Mouse (Mus musculus): ENCODE results near the gene Gm20388. TPM values are rescaled to one million over a fixed set of nuclear protein-coding genes. Genes with fewer than 3 reads are reported as not detected.
A peak's percentile ranks its signal among the peaks of the same experiment; 100 is the strongest.

Gene Gm20388
- polyA plus RNA-seq, 1 experiment from 2014 or later: not detected

GRCm38 (mm10) chr8:122223976-122224649 lies 2313.5 kb downstream of the Gm20388 start:
- no peaks in the 10 kb centered on the region for H3K36me3 ChIP-seq (ENCODE audit: control insufficient read depth, insufficient read depth, low read length)
- WGBS: 87% methylated on average over 10 of the region's 10 CpGs
- peaks cover 6% of the 10 kb centered on the region for H3K27me3 ChIP-seq (ENCODE audit: control insufficient read depth, insufficient read depth, low read length)
- DNase-seq (ENCODE audit: low spot score) (no peak), ATAC-seq (ENCODE audit: insufficient number of reproducible peaks, low FRiP score, low TSS enrichment, low read depth) (no peak)
- H3K4me3 ChIP-seq (ENCODE audit: low read depth, low read length): no peak overlapping the region
- H3K27ac ChIP-seq (replicated peaks; ENCODE audit: low read depth, low read length): peak overlapping the region; percentile 22; the same call in 1 of the 2 replicates
- no peaks in the 10 kb centered on the region for H3K4me1 ChIP-seq (ENCODE audit: control insufficient read depth, insufficient read depth, low read length)
- no peaks in the 10 kb centered on the region for H3K9me3 ChIP-seq (ENCODE audit: control insufficient read depth, low read length)
- H3K4me2 ChIP-seq (ENCODE audit: low read depth, severe bottlenecking): no peak overlapping the region
- H3K9ac ChIP-seq (ENCODE audit: low read length): peak overlapping the region; percentile 30

DNA sequence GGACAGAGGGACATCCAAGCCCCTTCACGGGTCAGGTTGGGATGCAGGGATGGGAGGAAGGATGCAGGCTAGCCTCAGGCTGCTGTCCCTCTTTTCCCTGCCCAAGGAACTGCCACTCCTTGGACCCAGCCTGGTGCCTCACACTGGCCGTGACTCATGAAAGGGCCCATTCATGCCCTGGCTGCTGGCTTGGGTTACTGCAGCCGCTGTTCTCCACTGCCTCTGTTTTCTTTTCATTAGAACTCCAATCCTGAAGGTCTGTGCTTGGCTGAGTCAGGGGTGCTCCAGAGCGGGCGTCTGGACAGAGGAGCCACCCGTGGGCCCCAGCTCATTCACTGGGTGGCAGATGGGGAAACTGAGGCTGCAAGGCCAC lies 2314.0 kb downstream of the Gm20388 start:
- H3K4me1 ChIP-seq (ENCODE audit: control insufficient read depth, insufficient read depth, low read length): 0 out of 2 replicates have a peak, but pooled peaks cover 2% of the 10 kb centered on the region
- no peak overlapping the region; the same call in 1 of the 2 replicates for H3K9ac ChIP-seq (ENCODE audit: low read length)
- H3K4me3 ChIP-seq (ENCODE audit: low read depth, low read length): no peak overlapping the region
- WGBS: 73% methylated on average over 6 of the region's 6 CpGs
- H3K36me3 ChIP-seq (ENCODE audit: control insufficient read depth, insufficient read depth, low read length): no peaks in the 10 kb centered on the region
- peak overlapping the region; percentile 33; the same call in 1 of the 2 replicates for H3K27ac ChIP-seq (replicated peaks; ENCODE audit: low read depth, low read length)
- peaks cover 11% of the 10 kb centered on the region for H3K27me3 ChIP-seq (ENCODE audit: control insufficient read depth, insufficient read depth, low read length)
- DNase-seq (ENCODE audit: low spot score) (no peak), ATAC-seq (ENCODE audit: insufficient number of reproducible peaks, low FRiP score, low TSS enrichment, low read depth) (no peak)
- H3K4me2 ChIP-seq (ENCODE audit: low read depth, severe bottlenecking): no peak overlapping the region
- no peaks in the 10 kb centered on the region for H3K9me3 ChIP-seq (ENCODE audit: control insufficient read depth, low read length)

DNA sequence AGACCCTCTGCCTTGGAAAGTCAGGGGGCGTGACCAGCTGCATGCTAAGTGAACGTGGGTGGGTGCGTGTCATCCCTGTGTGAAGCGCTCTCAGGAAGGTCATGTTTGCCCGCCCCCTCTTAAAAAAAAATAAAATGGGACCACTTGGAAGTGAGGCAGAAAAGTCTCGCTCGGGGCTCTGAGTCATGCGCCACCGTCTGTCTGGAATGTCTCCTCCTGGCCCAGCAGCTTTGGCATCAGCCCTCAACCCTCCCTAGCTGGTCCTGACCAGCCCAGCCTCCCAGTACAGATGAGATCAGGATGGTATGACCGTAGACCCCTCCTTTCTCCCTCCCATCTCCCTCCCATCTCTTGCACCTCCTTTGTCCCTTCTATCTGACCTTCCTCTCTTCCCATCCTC lies 2314.8 kb downstream of the Gm20388 start:
- Histone ChIP-seq H3K36me3 (ENCODE audit: control insufficient read depth, insufficient read depth, low read length) (no peaks in the 10 kb centered on the region), H3K4me2 (ENCODE audit: low read depth, severe bottlenecking) (no peak overlapping the region), H3K4me1 (ENCODE audit: control insufficient read depth, insufficient read depth, low read length) (peaks cover 5% of the 10 kb centered on the region; the same call in 1 of the 2 replicates), H3K9me3 (ENCODE audit: control insufficient read depth, low read length) (no peaks in the 10 kb centered on the region), H3K4me3 (ENCODE audit: low read depth, low read length) (no peak overlapping the region), H3K9ac (ENCODE audit: low read length) (no peak overlapping the region), H3K27ac (replicated peaks; ENCODE audit: low read depth, low read length) (no peak overlapping the region), H3K27me3 (ENCODE audit: control insufficient read depth, insufficient read depth, low read length) (peaks cover 17% of the 10 kb centered on the region)
- DNase-seq (ENCODE audit: low spot score) (no peak), ATAC-seq (ENCODE audit: insufficient number of reproducible peaks, low FRiP score, low TSS enrichment, low read depth) (no peak)
- 58% methylated on average over 10 of the region's 10 CpGs for WGBS

DNA sequence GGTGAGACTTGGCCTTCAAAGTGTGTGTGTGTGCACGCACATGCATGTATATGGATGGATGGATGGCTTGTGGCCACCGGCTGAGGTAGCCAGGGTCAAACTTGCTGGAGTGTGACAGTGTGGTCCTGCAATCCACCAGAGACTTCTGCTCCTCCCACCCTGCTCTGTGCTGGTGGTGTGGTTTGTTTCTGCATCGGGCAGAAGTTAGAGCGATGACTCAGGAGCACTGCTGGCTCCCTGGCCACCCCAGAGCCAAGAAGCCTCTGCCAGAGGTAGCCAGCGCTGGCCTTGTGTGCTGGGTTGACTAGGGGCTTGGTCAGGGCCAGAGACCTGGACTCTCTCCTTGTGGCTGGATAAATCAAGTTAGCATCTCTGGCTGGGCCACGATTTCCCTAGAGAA lies 2316.7 kb downstream of the Gm20388 start:
- DNase-seq (ENCODE audit: low spot score) (no peak), ATAC-seq (ENCODE audit: insufficient number of reproducible peaks, low FRiP score, low TSS enrichment, low read depth) (no peak)
- Histone ChIP-seq H3K9ac (ENCODE audit: low read length) (no peak overlapping the region), H3K9me3 (ENCODE audit: control insufficient read depth, low read length) (no peaks in the 10 kb centered on the region), H3K27ac (replicated peaks; ENCODE audit: low read depth, low read length) (no peak overlapping the region), H3K27me3 (ENCODE audit: control insufficient read depth, insufficient read depth, low read length) (peaks cover 32% of the 10 kb centered on the region), H3K4me2 (ENCODE audit: low read depth, severe bottlenecking) (no peak overlapping the region), H3K36me3 (ENCODE audit: control insufficient read depth, insufficient read depth, low read length) (no peaks in the 10 kb centered on the region), H3K4me3 (ENCODE audit: low read depth, low read length) (no peak overlapping the region), H3K4me1 (ENCODE audit: control insufficient read depth, insufficient read depth, low read length) (peaks cover 5% of the 10 kb centered on the region)
- 83% methylated on average over 6 of the region's 6 CpGs for WGBS

DNA sequence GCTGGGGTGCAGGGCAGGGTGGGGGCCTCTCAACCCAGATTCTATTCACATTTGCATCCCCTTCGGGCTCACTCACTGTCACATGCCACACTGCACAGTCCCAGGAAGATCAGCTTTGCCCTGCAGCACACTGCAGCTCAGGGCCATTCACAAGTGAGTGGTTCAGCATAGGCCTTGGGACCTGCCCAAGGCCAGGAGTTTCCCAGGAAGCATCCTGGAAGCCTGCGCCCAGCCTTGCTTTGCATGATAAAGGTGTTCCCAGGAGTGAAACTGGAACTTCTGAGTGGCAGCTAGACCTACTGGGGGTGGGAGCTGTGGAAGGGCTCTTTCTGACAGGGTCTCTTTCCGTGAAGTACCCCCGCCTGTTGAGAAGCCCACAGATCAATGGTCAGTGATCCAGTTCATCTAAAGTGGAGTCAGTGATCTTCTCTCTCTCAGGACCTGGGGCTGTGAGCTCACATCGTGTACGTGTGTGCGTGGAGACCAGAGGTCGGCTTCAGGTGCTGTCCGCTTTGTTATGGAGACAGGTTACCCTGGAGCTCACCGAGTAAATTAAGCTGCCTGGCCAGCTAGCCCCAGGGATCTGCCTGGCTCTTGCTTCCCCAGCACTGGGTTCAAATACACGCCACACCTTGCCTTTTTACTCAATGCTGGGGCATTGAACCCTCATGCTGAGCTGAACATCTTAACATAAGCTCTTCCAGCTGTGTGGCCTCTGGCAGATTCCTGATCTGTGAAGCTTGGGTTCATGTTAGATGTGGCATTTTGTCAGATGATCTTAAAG lies 2318.3 kb downstream of the Gm20388 start:
- no peak overlapping the region for H3K4me2 ChIP-seq (ENCODE audit: low read depth, severe bottlenecking)
- H3K9me3 ChIP-seq (ENCODE audit: control insufficient read depth, low read length): no peaks in the 10 kb centered on the region
- DNase-seq (ENCODE audit: low spot score) (no peak), ATAC-seq (ENCODE audit: insufficient number of reproducible peaks, low FRiP score, low TSS enrichment, low read depth) (no peak)
- H3K9ac ChIP-seq (ENCODE audit: low read length): no peak overlapping the region
- H3K27ac ChIP-seq (replicated peaks; ENCODE audit: low read depth, low read length): no peak overlapping the region
- no peaks in the 10 kb centered on the region for H3K36me3 ChIP-seq (ENCODE audit: control insufficient read depth, insufficient read depth, low read length)
- H3K4me1 ChIP-seq (ENCODE audit: control insufficient read depth, insufficient read depth, low read length): peaks cover 7% of the 10 kb centered on the region
- WGBS: 47% methylated on average over 11 of the region's 11 CpGs
- H3K4me3 ChIP-seq (ENCODE audit: low read depth, low read length): no peak overlapping the region
- H3K27me3 ChIP-seq (ENCODE audit: control insufficient read depth, insufficient read depth, low read length): peaks cover 33% of the 10 kb centered on the region

DNA sequence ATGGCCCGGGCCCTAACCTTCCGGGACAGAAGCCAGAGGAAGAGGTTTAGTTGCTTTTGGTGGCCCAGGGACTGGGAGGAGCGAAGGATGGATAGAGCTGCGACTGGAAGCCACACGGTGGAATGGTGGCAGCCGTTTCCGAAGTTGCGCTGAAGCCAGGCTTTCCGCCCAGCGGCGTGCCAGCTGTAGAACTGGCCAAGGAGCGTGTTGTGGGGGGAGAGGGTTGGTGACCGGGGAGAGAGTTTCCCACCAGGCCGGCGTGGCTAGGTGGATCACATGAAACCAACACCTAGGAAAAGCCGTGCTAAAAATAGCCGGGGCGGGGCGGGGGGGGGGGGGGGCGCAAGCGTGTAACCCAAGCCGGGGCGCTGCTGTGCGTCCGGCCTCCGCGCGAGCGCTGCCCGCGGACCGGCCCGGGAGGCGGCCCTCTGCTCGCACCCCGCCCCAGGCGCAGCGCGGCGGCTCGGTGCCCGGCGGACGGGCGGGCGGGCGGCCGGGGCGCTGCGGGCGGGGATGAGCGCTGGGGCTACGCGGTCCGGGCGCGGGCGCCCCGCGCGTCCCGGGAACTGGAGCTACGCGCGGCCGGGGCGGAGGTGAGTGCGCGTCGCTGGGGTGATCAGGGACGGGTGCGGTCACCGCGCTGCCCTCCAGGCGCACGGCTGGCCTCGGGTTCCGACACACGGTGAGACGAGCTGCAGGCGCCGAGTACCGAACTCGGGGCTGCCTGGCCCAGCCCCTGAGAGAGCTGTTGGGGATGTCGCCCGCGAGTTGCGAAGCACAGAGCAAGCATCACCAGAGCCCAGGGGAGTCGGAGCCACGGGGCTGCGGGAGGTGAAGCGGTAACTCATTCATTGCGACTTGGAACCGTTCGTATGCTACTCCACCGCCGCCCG lies 2319.4 kb downstream of the Gm20388 start:
- Histone ChIP-seq H3K36me3 (ENCODE audit: control insufficient read depth, insufficient read depth, low read length) (no peaks in the 10 kb centered on the region), H3K9me3 (ENCODE audit: control insufficient read depth, low read length) (no peaks in the 10 kb centered on the region), H3K4me1 (ENCODE audit: control insufficient read depth, insufficient read depth, low read length) (peaks cover 12% of the 10 kb centered on the region), H3K9ac (ENCODE audit: low read length) (peak overlapping the region; percentile 63), H3K4me3 (ENCODE audit: low read depth, low read length) (peak overlapping the region; percentile 55), H3K27ac (replicated peaks; ENCODE audit: low read depth, low read length) (no peak overlapping the region), H3K4me2 (ENCODE audit: low read depth, severe bottlenecking) (peak overlapping the region; percentile 99), H3K27me3 (ENCODE audit: control insufficient read depth, insufficient read depth, low read length) (peaks cover 33% of the 10 kb centered on the region)
- under 1% methylated on average over 65 of the region's 98 CpGs for WGBS
- DNase-seq (ENCODE audit: low spot score): peak; percentile 49
- ATAC-seq (ENCODE audit: insufficient number of reproducible peaks, low FRiP score, low TSS enrichment, low read depth): no peak; the same call in 1 of the 2 replicates

- Histone ChIP-seq H3K27ac (replicated peaks; ENCODE audit: low read depth, low read length) (no peak overlapping the region), H3K27me3 (ENCODE audit: control insufficient read depth, insufficient read depth, low read length) (peaks cover 33% of the 10 kb centered on the region)
- peak; percentile 49; the same call in 1 of the 2 replicates for ATAC-seq (ENCODE audit: insufficient number of reproducible peaks, low FRiP score, low TSS enrichment, low read depth)
Observed at GRCm38 (mm10) chr8:122230712-122231337, 2320.2 kb downstream of the Gm20388 start.

More at GRCm38 (mm10) chr8:122230712-122231337, 2320.2 kb downstream of the Gm20388 start:
- H3K36me3 ChIP-seq (ENCODE audit: control insufficient read depth, insufficient read depth, low read length): no peaks in the 10 kb centered on the region
- H3K4me3 ChIP-seq (ENCODE audit: low read depth, low read length): peak overlapping the region; percentile 55
- H3K9me3 ChIP-seq (ENCODE audit: control insufficient read depth, low read length): no peaks in the 10 kb centered on the region
- peaks cover 12% of the 10 kb centered on the region for H3K4me1 ChIP-seq (ENCODE audit: control insufficient read depth, insufficient read depth, low read length)
- peak overlapping the region; percentile 63; the same call in 1 of the 2 replicates for H3K9ac ChIP-seq (ENCODE audit: low read length)
- peak; percentile 91 for DNase-seq (ENCODE audit: low spot score)
- H3K4me2 ChIP-seq (ENCODE audit: low read depth, severe bottlenecking): peak overlapping the region; percentile 99
- 7% methylated on average over 32 of the region's 32 CpGs for WGBS
